ENCODE assay signal across 13 mouse cellular contexts in the genomic region with DNA sequence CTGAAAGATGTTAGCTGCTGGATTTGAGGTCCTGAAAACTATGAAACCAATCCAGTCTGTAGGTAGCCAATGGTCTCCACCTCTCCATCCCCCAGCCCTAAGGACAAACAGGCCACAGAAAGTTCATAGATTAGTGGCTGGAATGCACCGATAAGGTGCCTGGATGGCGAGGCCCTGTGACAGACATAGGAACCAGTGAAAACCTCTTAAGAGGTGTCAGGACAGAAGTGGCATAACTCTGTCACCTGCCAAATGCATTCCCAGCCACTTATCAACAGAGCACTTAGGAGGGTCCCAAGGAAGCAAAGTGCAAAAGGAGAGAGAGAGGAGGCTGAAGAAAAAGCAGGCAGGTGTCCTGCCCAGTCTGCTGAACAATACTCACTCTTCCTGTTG. TPM values are rescaled to one million over a fixed set of nuclear protein-coding genes. Genes with fewer than 3 reads are reported as not detected.
A peak's percentile ranks its signal among the peaks of the same experiment; 100 is the strongest.
DNase-seq lines count a peak whose midpoint lies in the region; ATAC-seq lines count a peak whose summit lies in the region.
"Had no signal": no experiment of that assay in that cellular context is flagged by ENCODE, and none has a peak within 500 bp of the region (broad histone marks: within the 10 kb centered on the region; RNA-seq: fewer than 3 reads in every experiment).

No protein-coding gene starts in this region.

- H3K27me3 ChIP-seq in embryonic facial prominence, embryonic 13.5 days = no peaks in the 10 kb centered on the region
- no peaks in the 10 kb centered on the region for H3K27me3 ChIP-seq in limb, embryonic 11.5 days (ENCODE audit: control insufficient read depth, insufficient read depth, low read length)

- H3K4me3 ChIP-seq in embryonic facial prominence, embryonic 13.5 days = no peak overlapping the region
- H3K4me3 ChIP-seq in limb, embryonic 11.5 days (ENCODE audit: low read depth, low read length) = no peak overlapping the region
- H3K4me3 ChIP-seq: left cerebral cortex, adult 2 months; megakaryocyte, embryonic 14.5 days had no signal

- H3K27ac ChIP-seq in embryonic facial prominence, embryonic 13.5 days = peak overlapping the region; percentile 98
- H3K27ac ChIP-seq in limb, embryonic 11.5 days (replicated peaks; ENCODE audit: low read depth, low read length) = peak overlapping the region; percentile 63; the same call in 1 of the 2 replicates
- H3K27ac ChIP-seq: left cerebral cortex, adult 2 months had no signal

- no peak for ATAC-seq in embryonic facial prominence, embryonic 13.5 days (ENCODE audit: insufficient number of reproducible peaks, insufficient read depth, low FRiP score, low TSS enrichment, low read depth)
- no peak for ATAC-seq in limb, embryonic 11.5 days (ENCODE audit: insufficient number of reproducible peaks, low FRiP score, low TSS enrichment, low read depth)
- ATAC-seq: hindbrain, postnatal 0 days had no signal

- 78% methylated on average over 2 of the region's 2 CpGs for WGBS in embryonic facial prominence, embryonic 13.5 days
- WGBS in limb, embryonic 11.5 days = 83% methylated on average over 2 of the region's 2 CpGs

- no peaks in the 10 kb centered on the region for H3K9me3 ChIP-seq in embryonic facial prominence, embryonic 13.5 days
- H3K9me3 ChIP-seq in limb, embryonic 11.5 days (ENCODE audit: control insufficient read depth, low read length) = no peaks in the 10 kb centered on the region
- H3K9me3 ChIP-seq: megakaryocyte, embryonic 14.5 days had no signal

- H3K4me2 ChIP-seq in embryonic facial prominence, embryonic 13.5 days = no peak overlapping the region
- H3K4me2 ChIP-seq in limb, embryonic 11.5 days (ENCODE audit: low read depth, severe bottlenecking) = no peak overlapping the region

- peak; percentile 3 for DNase-seq in kidney, postnatal 10 days
- DNase-seq in kidney, adult 18-20 months = no peak
- peak; percentile 65 to 68 for DNase-seq in heart, adult 9 months (ENCODE audit: low spot score in 2 of 2)
- no peak for DNase-seq in limb, embryonic 11.5 days (ENCODE audit: low spot score)
- DNase-seq in ovary, postnatal 10 days (ENCODE audit: low spot score) = no peak
- DNase-seq in urinary bladder, postnatal 36 days (ENCODE audit: low spot score in 2 of 2) = no peak
- DNase-seq: adrenal gland, adult 2 months; cerebellum, adult 9-10 months had no signal

- H3K36me3 ChIP-seq in embryonic facial prominence, embryonic 13.5 days = no peaks in the 10 kb centered on the region
- H3K36me3 ChIP-seq in limb, embryonic 11.5 days (ENCODE audit: control insufficient read depth, insufficient read depth, low read length) = no peaks in the 10 kb centered on the region

- H3K9ac ChIP-seq in embryonic facial prominence, embryonic 13.5 days = no peak overlapping the region
- H3K9ac ChIP-seq in limb, embryonic 11.5 days (ENCODE audit: low read length) = no peak overlapping the region

- H3K4me1 ChIP-seq in embryonic facial prominence, embryonic 13.5 days = peaks cover 48% of the 10 kb centered on the region
- H3K4me1 ChIP-seq in limb, embryonic 11.5 days (ENCODE audit: control insufficient read depth, insufficient read depth, low read length) = peaks cover 8% of the 10 kb centered on the region

RNA-seq across cellular contexts. Expression of a gene that starts 1.3 kb away (rescaled TPM):
- 28.5 and 29.2 TPM in 2 replicates for polyA plus RNA-seq in embryonic facial prominence, embryonic 13.5 days (2015; fragmentation: Nextera tagmentation; extraction: Ambion mirVana)
- polyA plus RNA-seq in limb, embryonic 11.5 days (2014; fragmentation: Nextera tagmentation; extraction: Ambion mirVana) = 22.8 and 23.3 TPM in 2 replicates

RNA-seq across cellular contexts. Expression of a gene that starts 17.7 kb away (rescaled TPM):
- polyA plus RNA-seq in embryonic facial prominence, embryonic 13.5 days (2015; fragmentation: Nextera tagmentation; extraction: Ambion mirVana) = 7.7 and 8.4 TPM in 2 replicates
- polyA plus RNA-seq in limb, embryonic 11.5 days (2014; fragmentation: Nextera tagmentation; extraction: Ambion mirVana) = 7.0 and 10.3 TPM in 2 replicates
- polyA plus RNA-seq: adrenal gland, adult 2 months had no signal

RNA-seq across cellular contexts. Expression of a gene that starts 24.6 kb away (rescaled TPM):
- 0.37 and 0.66 TPM in 2 replicates for polyA plus RNA-seq in embryonic facial prominence, embryonic 13.5 days (2015; fragmentation: Nextera tagmentation; extraction: Ambion mirVana)
- 0.62 TPM in 1 of 2 replicates, not detected in the other for polyA plus RNA-seq in limb, embryonic 11.5 days (2014; fragmentation: Nextera tagmentation; extraction: Ambion mirVana)
- polyA plus RNA-seq: hindbrain, postnatal 0 days had no signal

RNA-seq across cellular contexts. Expression of a gene that starts 39.3 kb away (rescaled TPM):
- polyA plus RNA-seq in embryonic facial prominence, embryonic 13.5 days (2015; fragmentation: Nextera tagmentation; extraction: Ambion mirVana) = 3.8 and 5.8 TPM in 2 replicates
- polyA plus RNA-seq in limb, embryonic 11.5 days (2014; fragmentation: Nextera tagmentation; extraction: Ambion mirVana) = 8.0 and 10.8 TPM in 2 replicates
- polyA plus RNA-seq: adrenal gland, adult 2 months; small intestine, adult 2 months had no signal

Comparison
In these comparisons a context has a peak if more than half of its experiments do, and no peak if none do; other contexts are left out.
1. DNase-seq: peak in kidney, postnatal 10 days (single experiment) and heart, adult 9 months (2 of 2); none in kidney, adult 18-20 months (single experiment), limb, embryonic 11.5 days (single experiment), ovary, postnatal 10 days (single experiment) and urinary bladder, postnatal 36 days (0 of 2).